In genomic region chr17:63808756-63809155, GRCm38 (mm10) we compare ENCODE assay signal across 23 mouse cellular contexts. TPM values are rescaled to one million over a fixed set of nuclear protein-coding genes. Genes with fewer than 3 reads are reported as not detected.
DNase-seq lines count a peak whose midpoint lies in the region; ATAC-seq and TF ChIP-seq lines count a peak whose summit lies in the region.
"Had no signal": no experiment of that assay in that cellular context is flagged by ENCODE, and none has a peak within 500 bp of the region (broad histone marks: within the 10 kb centered on the region; RNA-seq: fewer than 3 reads in every experiment).

No protein-coding gene starts in this region.

- H3K36me3 ChIP-seq in midbrain, embryonic 11.5 days (ENCODE audit: control insufficient read depth, insufficient read depth, low read length) = no peaks in the 10 kb centered on the region
- H3K36me3 ChIP-seq in midbrain, embryonic 14.5 days (ENCODE audit: control insufficient read depth, insufficient read depth, low read length) = no peaks in the 10 kb centered on the region
- H3K36me3 ChIP-seq in forebrain, embryonic 16.5 days (ENCODE audit: control insufficient read depth, insufficient read depth) = no peaks in the 10 kb centered on the region
- H3K36me3 ChIP-seq in hindbrain, postnatal 0 days (ENCODE audit: insufficient read depth, low read length) = no peaks in the 10 kb centered on the region
- H3K36me3 ChIP-seq: embryonic facial prominence, embryonic 15.5 days; limb, embryonic 15.5 days; liver, embryonic 15.5 days had no signal

- 41% methylated on average over 6 of the region's 6 CpGs for WGBS in midbrain, embryonic 11.5 days
- 39% methylated on average over 6 of the region's 6 CpGs for WGBS in midbrain, embryonic 14.5 days
- 9% methylated on average over 6 of the region's 6 CpGs for WGBS in forebrain, embryonic 16.5 days
- 26% methylated on average over 6 of the region's 6 CpGs for WGBS in hindbrain, postnatal 0 days

- no peak overlapping the region; the same call in 1 of the 2 replicates for H3K27ac ChIP-seq in midbrain, embryonic 11.5 days (ENCODE audit: low read depth, low read length)
- no peak overlapping the region for H3K27ac ChIP-seq in midbrain, embryonic 14.5 days (replicated peaks; ENCODE audit: low read depth, low read length)
- no peak overlapping the region; the same call in 1 of the 2 replicates for H3K27ac ChIP-seq in forebrain, embryonic 16.5 days (ENCODE audit: low read length)
- H3K27ac ChIP-seq in hindbrain, postnatal 0 days = no peak overlapping the region
- H3K27ac ChIP-seq: embryonic facial prominence, embryonic 15.5 days; layer of hippocampus, adult 2 months; limb, embryonic 15.5 days; liver, embryonic 15.5 days; stomach, postnatal 0 days had no signal

- no peak for TF ChIP-seq CTCF in hindbrain, postnatal 0 days (IDR thresholded peaks at IDR 0.05; ENCODE audit: low read depth)

- DNase-seq in gastrocnemius, adult 18-20 months (ENCODE audit: low spot score) = peak; percentile 8
- DNase-seq in gastrocnemius, postnatal 25 days = no peak
- no peak for DNase-seq in midbrain, embryonic 11.5 days (ENCODE audit: low spot score, missing footprints)
- no peak for DNase-seq in midbrain, embryonic 14.5 days
- DNase-seq in hindbrain, postnatal 0 days (ENCODE audit: low spot score) = peak; percentile 20
- no peak for DNase-seq in urinary bladder, postnatal 10 days (ENCODE audit: low spot score)
- DNase-seq in cerebellum, adult 11 months = no peak
- DNase-seq: adrenal gland, postnatal 14 days; cerebellum, adult 11-12 months; cerebellum, postnatal 36 days; kidney, adult 2 months; kidney, postnatal 14 days; layer of hippocampus, postnatal 36 days; retina, postnatal 1 day; thymus, postnatal 25 days had no signal

- no peaks in the 10 kb centered on the region for H3K9me3 ChIP-seq in midbrain, embryonic 11.5 days (ENCODE audit: control insufficient read depth, low read length)
- H3K9me3 ChIP-seq in midbrain, embryonic 14.5 days (ENCODE audit: control insufficient read depth, low read length) = no peaks in the 10 kb centered on the region
- no peaks in the 10 kb centered on the region for H3K9me3 ChIP-seq in forebrain, embryonic 16.5 days (ENCODE audit: control insufficient read depth, low read length)
- H3K9me3 ChIP-seq in hindbrain, postnatal 0 days (ENCODE audit: low read length) = no peaks in the 10 kb centered on the region
- H3K9me3 ChIP-seq: embryonic facial prominence, embryonic 15.5 days; limb, embryonic 15.5 days; liver, embryonic 15.5 days had no signal

- peaks cover 4% of the 10 kb centered on the region; the same call in 1 of the 2 replicates for H3K4me1 ChIP-seq in midbrain, embryonic 11.5 days (ENCODE audit: control insufficient read depth, insufficient read depth, low read length)
- peaks cover 10% of the 10 kb centered on the region; the same call in 1 of the 2 replicates for H3K4me1 ChIP-seq in midbrain, embryonic 14.5 days (ENCODE audit: control insufficient read depth, insufficient read depth, low read length)
- peaks cover 17% of the 10 kb centered on the region for H3K4me1 ChIP-seq in forebrain, embryonic 16.5 days (replicated peaks; ENCODE audit: control insufficient read depth, insufficient read depth, low read length)
- H3K4me1 ChIP-seq in hindbrain, postnatal 0 days (ENCODE audit: insufficient read depth, low read length) = no peaks in the 10 kb centered on the region
- H3K4me1 ChIP-seq: embryonic facial prominence, embryonic 15.5 days; limb, embryonic 15.5 days; liver, embryonic 15.5 days had no signal

- no peak overlapping the region for H3K4me2 ChIP-seq in midbrain, embryonic 11.5 days
- no peak overlapping the region for H3K4me2 ChIP-seq in midbrain, embryonic 14.5 days (ENCODE audit: low read length)
- H3K4me2 ChIP-seq in forebrain, embryonic 16.5 days (ENCODE audit: low read length) = no peak overlapping the region
- H3K4me2 ChIP-seq in hindbrain, postnatal 0 days (ENCODE audit: low read depth, low read length) = no peak overlapping the region
- H3K4me2 ChIP-seq: embryonic facial prominence, embryonic 15.5 days; limb, embryonic 15.5 days; liver, embryonic 15.5 days had no signal

- H3K4me3 ChIP-seq in midbrain, embryonic 11.5 days (ENCODE audit: low read depth, low read length) = no peak overlapping the region
- H3K4me3 ChIP-seq in midbrain, embryonic 14.5 days (replicated peaks; ENCODE audit: low read depth, low read length) = no peak overlapping the region
- no peak overlapping the region for H3K4me3 ChIP-seq in forebrain, embryonic 16.5 days (replicated peaks; ENCODE audit: low read length)
- no peak overlapping the region for H3K4me3 ChIP-seq in hindbrain, postnatal 0 days (ENCODE audit: low read length)
- H3K4me3 ChIP-seq: embryonic facial prominence, embryonic 15.5 days; layer of hippocampus, adult 2 months; limb, embryonic 15.5 days; liver, embryonic 15.5 days had no signal

- H3K27me3 ChIP-seq in midbrain, embryonic 11.5 days (ENCODE audit: control insufficient read depth, insufficient read depth, low read length) = no peaks in the 10 kb centered on the region
- no peaks in the 10 kb centered on the region for H3K27me3 ChIP-seq in midbrain, embryonic 14.5 days (ENCODE audit: control insufficient read depth, insufficient read depth, low read length)
- H3K27me3 ChIP-seq in forebrain, embryonic 16.5 days (replicated peaks; ENCODE audit: control insufficient read depth, insufficient read depth, low read length) = no peaks in the 10 kb centered on the region
- H3K27me3 ChIP-seq in hindbrain, postnatal 0 days (ENCODE audit: insufficient read depth, low read length) = no peaks in the 10 kb centered on the region
- H3K27me3 ChIP-seq: embryonic facial prominence, embryonic 15.5 days; limb, embryonic 15.5 days; liver, embryonic 15.5 days; Patski had no signal

- ATAC-seq in midbrain, embryonic 11.5 days (ENCODE audit: low FRiP score) = peak; percentile 34; the same call in 1 of the 2 replicates
- no peak for ATAC-seq in midbrain, embryonic 14.5 days (ENCODE audit: low FRiP score, low TSS enrichment)
- ATAC-seq in forebrain, embryonic 16.5 days = peak; percentile 8; the same call in 1 of the 2 replicates
- ATAC-seq in hindbrain, postnatal 0 days = no peak
- ATAC-seq: Patski had no signal

- H3K9ac ChIP-seq in midbrain, embryonic 11.5 days (ENCODE audit: low read length) = no peak overlapping the region
- no peak overlapping the region for H3K9ac ChIP-seq in midbrain, embryonic 14.5 days (replicated peaks; ENCODE audit: low read length)
- H3K9ac ChIP-seq in forebrain, embryonic 16.5 days (replicated peaks; ENCODE audit: low read depth, low read length) = no peak overlapping the region
- no peak overlapping the region for H3K9ac ChIP-seq in hindbrain, postnatal 0 days (replicated peaks; ENCODE audit: low read length)
- H3K9ac ChIP-seq: embryonic facial prominence, embryonic 15.5 days; limb, embryonic 15.5 days; liver, embryonic 15.5 days had no signal

RNA-seq across cellular contexts. Expression of gene Fer, which starts 54.1 kb away (rescaled TPM):
- total RNA-seq in gastrocnemius, adult 18-20 months (2021) = 10 to 100 TPM; 12.2 to 14.4 TPM
- 10 to 100 TPM in 1 of 2 experiments, 1 to 10 TPM in 1; 9.5 to 10.9 TPM for total RNA-seq in gastrocnemius, postnatal 25 days (2021)
- polyA plus RNA-seq in midbrain, embryonic 11.5 days (2014; fragmentation: Nextera tagmentation; extraction: Ambion mirVana) = 33.2 and 34.5 TPM in 2 replicates
- polyA plus RNA-seq in midbrain, embryonic 14.5 days (2014; fragmentation: Nextera tagmentation; extraction: Ambion mirVana) = 31.0 and 39.5 TPM in 2 replicates
- polyA plus RNA-seq in forebrain, embryonic 16.5 days (2015; fragmentation: Nextera tagmentation; extraction: Ambion mirVana) = 34.2 and 36.7 TPM in 2 replicates
- 14.3 and 20.8 TPM in 2 replicates for total RNA-seq in hindbrain, postnatal 0 days (2014; rRNA removed)
- polyA plus RNA-seq in hindbrain, postnatal 0 days (2015; fragmentation: Nextera tagmentation; extraction: Ambion mirVana) = 24.8 and 25.1 TPM in 2 replicates

RNA-seq across cellular contexts. Expression of gene A930002H24Rik, which starts 54.8 kb away (rescaled TPM):
- not detected for total RNA-seq in gastrocnemius, adult 18-20 months (2021)
- not detected for total RNA-seq in gastrocnemius, postnatal 25 days (2021)
- 3.1 TPM in 2 replicates for polyA plus RNA-seq in midbrain, embryonic 11.5 days (2014; fragmentation: Nextera tagmentation; extraction: Ambion mirVana)
- polyA plus RNA-seq in midbrain, embryonic 14.5 days (2014; fragmentation: Nextera tagmentation; extraction: Ambion mirVana) = 2.3 and 3.1 TPM in 2 replicates
- 2.8 and 3.0 TPM in 2 replicates for polyA plus RNA-seq in forebrain, embryonic 16.5 days (2015; fragmentation: Nextera tagmentation; extraction: Ambion mirVana)
- total RNA-seq in hindbrain, postnatal 0 days (2014; rRNA removed) = 8.4 TPM in 1 of 2 replicates, not detected in the other
- 2.8 and 3.8 TPM in 2 replicates for polyA plus RNA-seq in hindbrain, postnatal 0 days (2015; fragmentation: Nextera tagmentation; extraction: Ambion mirVana)
- total RNA-seq: gastrocnemius, adult 8-10 months; layer of hippocampus, adult 2 months; layer of hippocampus, postnatal 36 days had no signal

Comparison
In these comparisons a context has a peak if more than half of its experiments do, and no peak if none do; other contexts are left out.
1. DNase-seq: peak in gastrocnemius, adult 18-20 months (single experiment) and hindbrain, postnatal 0 days (single experiment); none in gastrocnemius, postnatal 25 days (single experiment), midbrain, embryonic 11.5 days (single experiment), midbrain, embryonic 14.5 days (single experiment), urinary bladder, postnatal 10 days (single experiment) and cerebellum, adult 11 months (single experiment).
2. ATAC-seq: peak in midbrain, embryonic 11.5 days (single experiment) and forebrain, embryonic 16.5 days (single experiment); none in midbrain, embryonic 14.5 days (single experiment) and hindbrain, postnatal 0 days (single experiment).